Mouse (Mus musculus) bone marrow, adult 2 months (tissue): ENCODE measurements around the gene Pkp2.
"Not testable (repeated sequence)": the region's sequence is repeated elsewhere in the genome, so short reads cannot be mapped to it uniquely, and the experiment has no call there.

Experiments
- CTCF ChIP-seq: fragments of 200-500 bp; IDR thresholded peaks from 2 replicates; pipeline ENCODE4 v1.5.1; 2011; ENCODE audit warnings: low read length, control low read depth; ENCODE audit not compliant: control insufficient read depth, insufficient read depth
- POLR2A ChIP-seq: fragments of 200-500 bp; IDR thresholded peaks from 2 replicates; pipeline ENCODE4 v1.6.1; 2011; ENCODE audit warnings: low read depth, mild to moderate bottlenecking, control low read depth, low read length, borderline replicate concordance; ENCODE audit not compliant: control insufficient read depth

DNA sequence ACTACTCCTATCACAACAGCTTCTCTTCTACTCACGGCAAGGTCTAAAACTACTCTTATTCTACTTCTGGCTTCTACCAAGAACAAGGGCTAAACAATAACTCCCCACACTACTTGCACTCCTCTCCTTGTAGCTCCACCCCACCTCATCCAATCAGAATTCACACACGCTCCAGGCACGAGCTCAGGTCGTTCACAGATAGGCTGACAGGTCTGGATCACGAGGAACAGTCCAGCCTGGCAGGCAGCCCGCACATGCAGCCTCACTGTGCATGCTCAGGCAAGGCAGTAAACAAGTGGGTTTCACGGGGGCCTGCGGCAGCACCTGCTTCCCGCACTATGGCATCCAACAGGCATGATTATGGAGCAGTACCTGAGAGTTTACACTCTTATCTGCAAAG lies 23.6 kb downstream of the Pkp2 start:
- not testable (repeated sequence) for TF ChIP-seq CTCF, POLR2A
